Mouse (Mus musculus): ENCODE measurements around the gene Hes6.

Hes6 gene

GRCm38 (mm10) chr1:91404976-91405375 is 8.9 kb downstream of the Hes6 start:
- no peak for DNase-seq (ENCODE audit: low spot score)

GRCm38 (mm10) chr1:91398260-91399062 is 15.4 kb downstream of the Hes6 start, which contains the start of gene Ilkap:
Gene Ilkap, minus strand, starts transcription at chr1:91398815.
- DNase-seq (ENCODE audit: low spot score) = no peak

- no peak for DNase-seq (ENCODE audit: low spot score)
Measured at GRCm38 (mm10) chr1:91397927-91398259, 15.9 kb downstream of the Hes6 start.

GRCm38 (mm10) chr1:91390369-91390768 is 23.5 kb downstream of the Hes6 start:
- no peak for DNase-seq (ENCODE audit: low spot score)

GRCm38 (mm10) chr1:91381091-91381471 is 32.8 kb downstream of the Hes6 start:
- DNase-seq (ENCODE audit: low spot score) = no peak

- DNase-seq (ENCODE audit: low spot score) = no peak
Measured at GRCm38 (mm10) chr1:91380453-91381090, 33.3 kb downstream of the Hes6 start.

GRCm38 (mm10) chr1:91373414-91373835 is 40.4 kb downstream of the Hes6 start:
- no peak for DNase-seq (ENCODE audit: low spot score)

GRCm38 (mm10) chr1:91370055-91370454 is 43.8 kb downstream of the Hes6 start:
- no peak for DNase-seq (ENCODE audit: low spot score)

- no peak for DNase-seq (ENCODE audit: low spot score)
Measured at GRCm38 (mm10) chr1:91369408-91369807, 44.4 kb downstream of the Hes6 start.

GRCm38 (mm10) chr1:91367295-91367694 is 46.5 kb downstream of the Hes6 start:
- no peak for DNase-seq (ENCODE audit: low spot score)

- DNase-seq (ENCODE audit: low spot score) = no peak
Measured at GRCm38 (mm10) chr1:91366215-91367108, 47.4 kb downstream of the Hes6 start, which contains the start of gene Erfe. Gene Erfe, plus strand, starts transcription at chr1:91366430.

- DNase-seq (ENCODE audit: low spot score) = no peak
Measured at GRCm38 (mm10) chr1:91365816-91366214, 48.0 kb downstream of the Hes6 start.

- DNase-seq (ENCODE audit: low spot score) = no peak
Measured at GRCm38 (mm10) chr1:91364822-91365644, 48.8 kb downstream of the Hes6 start.

- no peak for DNase-seq (ENCODE audit: low spot score)
Measured at GRCm38 (mm10) chr1:91362113-91362512, 51.7 kb downstream of the Hes6 start.
